In the genomic region with DNA sequence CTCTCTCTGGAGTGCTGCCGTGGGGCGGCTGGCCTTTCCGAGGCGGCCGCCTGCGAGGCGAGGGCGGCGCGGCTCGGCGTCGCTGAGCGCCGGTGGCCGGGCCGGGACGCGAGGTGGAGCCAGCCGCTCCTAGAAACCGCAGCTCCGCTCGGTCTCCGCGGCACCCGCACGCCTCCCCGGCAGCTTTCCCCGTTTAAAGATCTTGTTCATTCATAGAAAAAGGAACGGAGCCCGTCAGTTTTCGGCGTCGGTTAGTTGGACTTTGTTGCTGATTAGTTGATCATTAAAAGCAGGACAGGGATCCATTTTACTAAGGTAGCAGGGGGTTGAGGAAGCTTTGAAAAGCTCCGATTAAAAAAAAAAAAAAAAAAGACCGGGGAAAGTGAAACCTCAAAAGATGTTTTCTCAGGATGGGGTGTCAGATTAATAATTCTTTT, we compare ENCODE assay signal across 8 mouse cellular contexts. TPM values are rescaled to one million over a fixed set of nuclear protein-coding genes. Genes with fewer than 3 reads are reported as not detected.
DNase-seq lines count a peak whose midpoint lies in the region; ATAC-seq and TF ChIP-seq lines count a peak whose summit lies in the region.

No protein-coding gene starts in this region.

- peak overlapping the region; percentile 87 for H3K4me3 ChIP-seq in brown adipose tissue, adult 24 weeks (ENCODE audit: insufficient read depth, low read depth, low read length)
- peak overlapping the region; percentile 84 to 99 for H3K4me3 ChIP-seq in liver, embryonic 14.5 days (ENCODE audit: insufficient read depth in 1 of 2, low read depth in 2 of 2, low read length in 2 of 2)
- H3K4me3 ChIP-seq in neural tube, embryonic 13.5 days: peak overlapping the region; percentile 91

- H3K9ac ChIP-seq in liver, embryonic 14.5 days (replicated peaks): peak overlapping the region; percentile 99
- peak overlapping the region; percentile 99 for H3K9ac ChIP-seq in neural tube, embryonic 13.5 days

- H3K9me3 ChIP-seq in liver, embryonic 14.5 days (ENCODE audit: control insufficient read depth, low read length): no peaks in the 10 kb centered on the region
- no peaks in the 10 kb centered on the region for H3K9me3 ChIP-seq in neural tube, embryonic 13.5 days

- peak; percentile 62 for DNase-seq in retina, embryonic 14.5 days (ENCODE audit: low spot score)
- no peak for DNase-seq in retina, postnatal 1 day
- peak; percentile 13 to 42 for DNase-seq in frontal cortex, postnatal 14 days (ENCODE audit: low spot score in 2 of 2)
- peak; percentile 69 for DNase-seq in kidney, adult 9 months
- DNase-seq in liver, embryonic 14.5 days (ENCODE audit: low read depth in 3 of 3, low spot score in 3 of 3): peak in 2 of 3 experiments; percentile 37 to 44
- no peak for DNase-seq in thymus, adult 18-20 months

- no peak for TF ChIP-seq EP300 in liver, embryonic 14.5 days (IDR thresholded peaks at IDR 0.05; ENCODE audit: low read depth)

- TF ChIP-seq CTCF in liver, embryonic 14.5 days (IDR thresholded peaks at IDR 0.05; ENCODE audit: low read depth): no peak

- peak overlapping the region; percentile 74 for H3K4me2 ChIP-seq in liver, embryonic 14.5 days (ENCODE audit: low read depth)
- peak overlapping the region; percentile 70 for H3K4me2 ChIP-seq in neural tube, embryonic 13.5 days

- under 1% methylated on average over 36 of the region's 36 CpGs for WGBS in liver, embryonic 14.5 days (ENCODE audit: insufficient replicate concordance)
- under 1% methylated on average over 36 of the region's 36 CpGs for WGBS in neural tube, embryonic 13.5 days

- H3K27me3 ChIP-seq in liver, embryonic 14.5 days (ENCODE audit: control insufficient read depth, insufficient read depth, low read length): no peaks in the 10 kb centered on the region
- no peaks in the 10 kb centered on the region for H3K27me3 ChIP-seq in neural tube, embryonic 13.5 days

- H3K36me3 ChIP-seq in liver, embryonic 14.5 days (replicated peaks; ENCODE audit: control insufficient read depth, insufficient read depth, low read depth): peaks cover 6% of the 10 kb centered on the region; the same call in 1 of the 2 replicates
- peaks cover 6% of the 10 kb centered on the region; the same call in 1 of the 2 replicates for H3K36me3 ChIP-seq in neural tube, embryonic 13.5 days

- H3K27ac ChIP-seq in brown adipose tissue, adult 24 weeks (replicated peaks; ENCODE audit: low read depth, low read length): peak overlapping the region; percentile 85
- H3K27ac ChIP-seq in liver, embryonic 14.5 days: peak overlapping the region; percentile 92
- H3K27ac ChIP-seq in neural tube, embryonic 13.5 days (replicated peaks): peak overlapping the region; percentile 100

- H3K4me1 ChIP-seq in brown adipose tissue, adult 24 weeks (ENCODE audit: control insufficient read depth, insufficient read depth, insufficient read length, low read length): peaks cover 9% of the 10 kb centered on the region; the same call in 1 of the 2 replicates
- H3K4me1 ChIP-seq in liver, embryonic 14.5 days (replicated peaks; ENCODE audit: control insufficient read depth in 2 of 2, insufficient read depth in 2 of 2, low read length in 1 of 2): peaks cover 8 to 12% of the 10 kb centered on the region in 2 experiments
- peaks cover 31% of the 10 kb centered on the region for H3K4me1 ChIP-seq in neural tube, embryonic 13.5 days (replicated peaks)

- peak; percentile 83 for ATAC-seq in liver, embryonic 14.5 days (ENCODE audit: insufficient read depth)
- peak; percentile 87 for ATAC-seq in neural tube, embryonic 13.5 days (ENCODE audit: low read depth)

RNA-seq across cellular contexts. Expression of gene Selenot, which starts 0.6 kb away (rescaled TPM):
- 117 and 122 TPM in 2 replicates for polyA plus RNA-seq in brown adipose tissue, adult 24 weeks (2012; ENCODE audit: insufficient read depth, insufficient read length, missing spikeins)
- polyA plus RNA-seq in liver, embryonic 14.5 days (2012; rRNA removed): 22.3 and 28.5 TPM in 2 replicates
- 15.2 and 16.0 TPM in 2 replicates for polyA plus RNA-seq in liver, embryonic 14.5 days (2014; fragmentation: Nextera tagmentation; extraction: Ambion mirVana)
- 21.5 and 25.2 TPM in 2 replicates for polyA plus RNA-seq in neural tube, embryonic 13.5 days (2015; fragmentation: Nextera tagmentation; extraction: Ambion mirVana)

RNA-seq across cellular contexts. Expression of gene Serp1, which starts 51.4 kb away (rescaled TPM):
- polyA plus RNA-seq in brown adipose tissue, adult 24 weeks (2012; ENCODE audit: insufficient read depth, insufficient read length, missing spikeins): 69.9 and 75.3 TPM in 2 replicates
- 27.6 and 32.5 TPM in 2 replicates for polyA plus RNA-seq in liver, embryonic 14.5 days (2012; rRNA removed)
- 91.2 and 96.1 TPM in 2 replicates for polyA plus RNA-seq in liver, embryonic 14.5 days (2014; fragmentation: Nextera tagmentation; extraction: Ambion mirVana)
- polyA plus RNA-seq in neural tube, embryonic 13.5 days (2015; fragmentation: Nextera tagmentation; extraction: Ambion mirVana): 81.1 and 89.5 TPM in 2 replicates

RNA-seq across cellular contexts. Expression of gene Eif2a, which starts 51.5 kb away (rescaled TPM):
- polyA plus RNA-seq in brown adipose tissue, adult 24 weeks (2012; ENCODE audit: insufficient read depth, insufficient read length, missing spikeins): 45.7 and 62.6 TPM in 2 replicates
- 22.7 and 35.4 TPM in 2 replicates for polyA plus RNA-seq in liver, embryonic 14.5 days (2012; rRNA removed)
- 29.3 and 34.1 TPM in 2 replicates for polyA plus RNA-seq in liver, embryonic 14.5 days (2014; fragmentation: Nextera tagmentation; extraction: Ambion mirVana)
- 44.1 and 44.5 TPM in 2 replicates for polyA plus RNA-seq in neural tube, embryonic 13.5 days (2015; fragmentation: Nextera tagmentation; extraction: Ambion mirVana)

RNA-seq across cellular contexts. Expression of gene Erich6, which starts 59.9 kb away (rescaled TPM):
- polyA plus RNA-seq in brown adipose tissue, adult 24 weeks (2012; ENCODE audit: insufficient read depth, insufficient read length, missing spikeins): not detected in 2 replicates
- 0.01 TPM in 1 of 2 replicates, not detected in the other for polyA plus RNA-seq in liver, embryonic 14.5 days (2012; rRNA removed)
- not detected in 2 replicates for polyA plus RNA-seq in liver, embryonic 14.5 days (2014; fragmentation: Nextera tagmentation; extraction: Ambion mirVana)
- polyA plus RNA-seq in neural tube, embryonic 13.5 days (2015; fragmentation: Nextera tagmentation; extraction: Ambion mirVana): 0.14 and 0.17 TPM in 2 replicates

Comparison
In these comparisons a context has a peak if more than half of its experiments do, and no peak if none do; other contexts are left out.
1. DNase-seq: peak in retina, embryonic 14.5 days (single experiment), frontal cortex, postnatal 14 days (2 of 2), kidney, adult 9 months (single experiment) and liver, embryonic 14.5 days (2 of 3); none in retina, postnatal 1 day (single experiment) and thymus, adult 18-20 months (0 of 2).
2. Peak in every context shown above with its lines, with median percentiles within 50 percentile points of each other: H3K27ac ChIP-seq and H3K4me3 ChIP-seq.